Mouse (Mus musculus): ENCODE data around the gene Gng13.

GRCm38 (mm10) chr17:25744311-25744710, 27.3 kb downstream of the Gng13 start:
- TF ChIP-seq CTCF (IDR thresholded peaks at IDR 0.05; ENCODE audit: insufficient read depth, low read depth, low read length) (no peak), POLR2A (IDR thresholded peaks at IDR 0.05; ENCODE audit: insufficient read depth, low read depth, low read length) (no peak)

All from olfactory bulb, adult 2 months (tissue).